Mouse (Mus musculus) spleen, adult 2 months (tissue): ENCODE measurements around the gene Adh5. TPM values are rescaled to one million over a fixed set of nuclear protein-coding genes. Genes with fewer than 3 reads are reported as not detected.

Experiments used
- DNase-seq, 2 experiments: peaks; one replicate each; pipeline versions ENCODE4 v3.0.0 to v3.0.0-alpha.2; 2012 to 2021; ENCODE audit warnings: low spot score in 2 of 2, low read depth in 1 of 2
- H3K27ac ChIP-seq: fragments of 200-500 bp; 2 replicates; pipeline ENCODE4 v1.5.1; 2012; ENCODE audit warnings: low read length, inconsistent platforms; ENCODE audit not compliant: insufficient read depth
- H3K27me3 ChIP-seq: fragments of 200-500 bp; 2 replicates; pipeline ENCODE4 v1.6.1; 2012; ENCODE audit warnings: mild to moderate bottlenecking, moderate library complexity, low read length, inconsistent platforms; ENCODE audit not compliant: control insufficient read depth, insufficient read depth
- H3K36me3 ChIP-seq: fragments of 200-500 bp; 2 replicates; pipeline ENCODE4 v1.6.1; 2012; ENCODE audit warnings: mild to moderate bottlenecking, low read length, inconsistent platforms; ENCODE audit not compliant: control insufficient read depth, insufficient read depth
- H3K4me1 ChIP-seq: fragments of 200-500 bp; 2 replicates; pipeline ENCODE4 v1.6.1; 2011; ENCODE audit warnings: inconsistent platforms; ENCODE audit not compliant: control insufficient read depth, insufficient read depth, insufficient read length
- H3K4me3 ChIP-seq: fragments of 200-500 bp; 2 replicates; pipeline ENCODE4 v1.5.1; 2011; ENCODE audit warnings: mild to moderate bottlenecking, inconsistent platforms; ENCODE audit not compliant: insufficient read depth, insufficient read length; ENCODE audit errors: extremely low read depth
- CTCF ChIP-seq: fragments of 200-500 bp; IDR thresholded peaks from 2 replicates; pipeline ENCODE4 v1.5.1; 2011; ENCODE audit warnings: mild to moderate bottlenecking, inconsistent platforms; ENCODE audit not compliant: insufficient read depth, insufficient read length, insufficient replicate concordance; ENCODE audit errors: extremely low read depth
- POLR2A ChIP-seq: fragments of 200-500 bp; IDR thresholded peaks from 2 replicates; pipeline ENCODE4 v1.6.1; 2011; ENCODE audit warnings: low read depth, low read length, inconsistent platforms
- WGBS: fragments of 180-500 bp; shearing (Covaris S2); methylation state at CpG from one replicate; pipeline ENCODE4 v1.1.7; 2018; 5-methylcytosine and 5-hydroxymethylcytosine counted together
- polyA plus RNA-seq: library from polyadenylated mRNA; depleted of rRNA; stranded (reverse); fragments of >200 nt; gene quantifications from 2 replicates; pipeline ENCODE4 v1.2.3, GENCODE M21; 2012; rRNA removed

Adh5 gene
- polyA plus RNA-seq, 1 experiment, result 15.1 TPM

GRCm38 (mm10) chr3:138490034-138490337 is 47.1 kb downstream of the Adh5 start:
- peak overlapping the region; percentile 78; the same call in 1 of the 2 replicates for H3K4me3 ChIP-seq
- DNase-seq, result no peak
- H3K27me3 ChIP-seq, result no peaks in the 10 kb centered on the region
- no peaks in the 10 kb centered on the region; the same call in 1 of the 2 replicates for H3K4me1 ChIP-seq
- WGBS, result 19% methylated on average over 6 of the region's 6 CpGs
- TF ChIP-seq CTCF, result no peak
- TF ChIP-seq POLR2A, result no peak
- H3K36me3 ChIP-seq, result no peaks in the 10 kb centered on the region
- no peak overlapping the region for H3K27ac ChIP-seq

DNA sequence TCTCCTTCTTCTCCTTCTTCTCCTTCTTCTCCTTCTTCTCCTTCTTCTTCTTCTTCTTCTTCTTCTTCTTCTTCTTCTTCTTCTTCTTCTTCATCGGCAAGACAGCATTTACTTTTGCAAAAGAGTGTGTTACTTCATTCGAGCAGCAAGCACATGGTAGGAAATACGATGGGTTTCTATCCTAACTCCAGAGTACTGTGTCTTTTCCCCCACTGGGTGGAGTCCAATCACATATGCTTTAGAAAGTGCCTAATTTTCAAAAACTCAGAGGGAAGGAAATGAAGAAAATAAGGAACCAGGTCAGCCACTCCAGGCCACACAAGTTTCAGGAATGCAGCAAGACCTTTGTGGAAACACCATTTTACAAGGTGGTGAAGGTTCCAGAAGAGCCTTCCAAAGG is 50.8 kb downstream of the Adh5 start:
- DNase-seq, result no peak
- Histone ChIP-seq H3K4me3 (no peak overlapping the region), H3K27ac (no peak overlapping the region), H3K27me3 (no peaks in the 10 kb centered on the region), H3K36me3 (no peaks in the 10 kb centered on the region), H3K4me1 (no peaks in the 10 kb centered on the region; the same call in 1 of the 2 replicates)
- 50% methylated on average over 3 of the region's 3 CpGs for WGBS
- TF ChIP-seq POLR2A, result no peak
- no peak for TF ChIP-seq CTCF

DNA sequence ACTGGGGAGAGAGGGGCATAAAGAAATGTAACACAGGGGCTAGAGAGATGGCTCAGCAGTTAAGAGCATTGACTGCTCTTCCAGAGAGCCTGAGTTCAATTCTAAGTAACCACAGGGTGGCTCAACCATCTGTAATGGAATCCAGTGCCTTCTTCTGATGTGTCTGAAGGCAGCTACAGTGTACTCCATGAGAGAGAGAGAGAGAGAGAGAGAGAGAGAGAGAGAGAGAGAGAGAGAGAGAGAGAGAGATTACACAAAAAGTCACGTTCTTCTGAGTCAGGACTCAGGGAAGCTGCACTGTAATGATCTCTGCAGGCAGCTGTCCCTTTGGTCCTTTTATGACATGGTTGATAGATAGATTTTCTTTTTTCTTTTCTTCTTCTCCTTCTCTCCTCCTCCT is 51.7 kb downstream of the Adh5 start:
- no peak overlapping the region for H3K4me3 ChIP-seq

GRCm38 (mm10) chr3:138495166-138496145 is 52.6 kb downstream of the Adh5 start:
- TF ChIP-seq CTCF, result no peak
- no peak for TF ChIP-seq POLR2A
- 59% methylated on average over 11 of the region's 11 CpGs for WGBS
- Histone ChIP-seq H3K27me3 (no peaks in the 10 kb centered on the region), H3K27ac (no peak overlapping the region), H3K4me1 (no peaks in the 10 kb centered on the region), H3K4me3 (no peak overlapping the region), H3K36me3 (no peaks in the 10 kb centered on the region)
- no peak for DNase-seq

More for the DNA sequence above, 51.7 kb downstream of the Adh5 start:
- no peak for DNase-seq
- Histone ChIP-seq H3K4me1 (no peaks in the 10 kb centered on the region; the same call in 1 of the 2 replicates), H3K27me3 (no peaks in the 10 kb centered on the region), H3K27ac (no peak overlapping the region), H3K36me3 (no peaks in the 10 kb centered on the region)
- 56% methylated on average over 1 of the region's 1 CpGs for WGBS
- TF ChIP-seq POLR2A, result no peak

- Histone ChIP-seq H3K27me3 (no peaks in the 10 kb centered on the region), H3K36me3 (no peaks in the 10 kb centered on the region), H3K4me1 (no peaks in the 10 kb centered on the region), H3K4me3 (no peak overlapping the region), H3K27ac (no peak overlapping the region)
- no peak for DNase-seq
- 85% methylated on average over 4 of the region's 4 CpGs for WGBS
- no peak for TF ChIP-seq CTCF
- TF ChIP-seq POLR2A, result no peak
Observed at GRCm38 (mm10) chr3:138498731-138499130, 55.8 kb downstream of the Adh5 start.

GRCm38 (mm10) chr3:138499854-138500740 is 57.2 kb downstream of the Adh5 start:
- Histone ChIP-seq H3K4me3 (no peak overlapping the region), H3K27ac (no peak overlapping the region), H3K27me3 (no peaks in the 10 kb centered on the region), H3K4me1 (no peaks in the 10 kb centered on the region), H3K36me3 (no peaks in the 10 kb centered on the region)
- no peak for DNase-seq
- 87% methylated on average over 15 of the region's 15 CpGs for WGBS
- TF ChIP-seq CTCF, result no peak
- TF ChIP-seq POLR2A, result no peak

GRCm38 (mm10) chr3:138503754-138504153 is 60.9 kb downstream of the Adh5 start:
- Histone ChIP-seq H3K4me1 (no peaks in the 10 kb centered on the region), H3K4me3 (no peak overlapping the region), H3K36me3 (no peaks in the 10 kb centered on the region), H3K27ac (no peak overlapping the region), H3K27me3 (no peaks in the 10 kb centered on the region)
- DNase-seq, result no peak
- WGBS, result 90% methylated on average over 11 of the region's 11 CpGs
- TF ChIP-seq CTCF, result no peak
- TF ChIP-seq POLR2A, result no peak

Other genes starting within 250 kb of the Adh5 start
- not detected in 2 replicates for gene 4930579F01Rik, start 249.3 kb upstream of the Adh5 start, polyA plus RNA-seq
- gene Adh7, start 225.3 kb upstream of the Adh5 start, polyA plus RNA-seq, result not detected in 2 replicates
- 1.8 and 1.9 TPM in 2 replicates for gene Adh1, start 182.1 kb upstream of the Adh5 start, polyA plus RNA-seq
- not detected in 2 replicates for gene Adh6a, start 129.8 kb upstream of the Adh5 start, polyA plus RNA-seq
- not detected in 2 replicates for gene Adh6b, start 101.3 kb upstream of the Adh5 start, polyA plus RNA-seq
- gene Adh4, start 27.6 kb upstream of the Adh5 start, polyA plus RNA-seq, result not detected in 2 replicates
- 6.6 and 8.5 TPM in 2 replicates for gene Metap1, start 46.4 kb downstream of the Adh5 start, polyA plus RNA-seq
- 5.3 and 7.7 TPM in 2 replicates for gene Eif4e, start 83.1 kb downstream of the Adh5 start, polyA plus RNA-seq